Mouse (Mus musculus) bone marrow macrophage, adult 2 months (primary cell): ENCODE measurements at regions not wholly inside any gene's neighbourhood (a gene's known extent, or its start where the extent isn't known, plus 50 kb on each side); places are given as distances from the start of the nearest gene placed in this dataset.
A peak's percentile ranks its signal among the peaks of the same experiment; 100 is the strongest.

Experiments
- CTCF ChIP-seq: IDR thresholded peaks from 2 replicates; pipeline ENCODE4 v1.5.1; 2012; ENCODE audit warnings: low read depth, mild to moderate bottlenecking, low read length, moderate library complexity
- POLR2A ChIP-seq: IDR thresholded peaks from 2 replicates; pipeline ENCODE4 v1.6.1; 2012; ENCODE audit warnings: mild to moderate bottlenecking, low read depth, low read length, borderline replicate concordance

- TF ChIP-seq CTCF (peak; percentile 65), POLR2A (no peak)
Observed at GRCm38 (mm10) chr17:13472460-13473062, 118.2 kb downstream of the Tcp10c start.
